Mouse (Mus musculus): ENCODE measurements around the gene Galntl6.

Gene Galntl6

GRCm38 (mm10) chr8:57842462-57843391, 1069.7 kb downstream of the Galntl6 start:
- DNase-seq (ENCODE audit: low spot score in 2 of 2), result no peak

- no peak for DNase-seq (ENCODE audit: low spot score in 2 of 2)
Measured at GRCm38 (mm10) chr8:57841446-57841845, 1071.0 kb downstream of the Galntl6 start.

- no peak for DNase-seq (ENCODE audit: low spot score in 2 of 2)
Measured at GRCm38 (mm10) chr8:57837384-57837783, 1075.1 kb downstream of the Galntl6 start.

- DNase-seq (ENCODE audit: low spot score in 2 of 2), result no peak
Measured at GRCm38 (mm10) chr8:57836981-57837380, 1075.5 kb downstream of the Galntl6 start.

- no peak for DNase-seq (ENCODE audit: low spot score in 2 of 2)
Measured at GRCm38 (mm10) chr8:57836201-57836883, 1076.1 kb downstream of the Galntl6 start.

- DNase-seq (ENCODE audit: low spot score in 2 of 2), result no peak
Measured at GRCm38 (mm10) chr8:57823151-57823550, 1089.3 kb downstream of the Galntl6 start.

GRCm38 (mm10) chr8:57816034-57816433, 1096.4 kb downstream of the Galntl6 start:
- no peak for DNase-seq (ENCODE audit: low spot score in 2 of 2)

- no peak for DNase-seq (ENCODE audit: low spot score in 2 of 2)
Measured at GRCm38 (mm10) chr8:57807060-57807459, 1105.4 kb downstream of the Galntl6 start.

GRCm38 (mm10) chr8:57805094-57805493, 1107.3 kb downstream of the Galntl6 start:
- DNase-seq (ENCODE audit: low spot score in 2 of 2), result no peak

- DNase-seq (ENCODE audit: low spot score in 2 of 2), result no peak
Measured at GRCm38 (mm10) chr8:57803821-57804220, 1108.6 kb downstream of the Galntl6 start.

- DNase-seq (ENCODE audit: low spot score in 2 of 2), result no peak
Measured at GRCm38 (mm10) chr8:57801197-57801596, 1111.2 kb downstream of the Galntl6 start.

GRCm38 (mm10) chr8:57800327-57800726, 1112.1 kb downstream of the Galntl6 start:
- DNase-seq (ENCODE audit: low spot score in 2 of 2), result peak in 1 of 2 experiments; percentile 55

- DNase-seq (ENCODE audit: low spot score in 2 of 2), result peak in 1 of 2 experiments; percentile 31
Measured at GRCm38 (mm10) chr8:57799797-57800204, 1112.6 kb downstream of the Galntl6 start.

- DNase-seq (ENCODE audit: low spot score in 2 of 2), result no peak
Measured at GRCm38 (mm10) chr8:57793455-57793854, 1119.0 kb downstream of the Galntl6 start.

GRCm38 (mm10) chr8:57792246-57792645, 1120.2 kb downstream of the Galntl6 start:
- no peak for DNase-seq (ENCODE audit: low spot score in 2 of 2)

- no peak for DNase-seq (ENCODE audit: low spot score in 2 of 2)
Measured at GRCm38 (mm10) chr8:57791309-57791721, 1121.1 kb downstream of the Galntl6 start.

- DNase-seq (ENCODE audit: low spot score in 2 of 2), result no peak
Measured at GRCm38 (mm10) chr8:57779551-57779950, 1132.9 kb downstream of the Galntl6 start.

- no peak for DNase-seq (ENCODE audit: low spot score in 2 of 2)
Measured at GRCm38 (mm10) chr8:57777988-57778721, 1134.3 kb downstream of the Galntl6 start.

GRCm38 (mm10) chr8:57776723-57777122, 1135.7 kb downstream of the Galntl6 start:
- no peak for DNase-seq (ENCODE audit: low spot score in 2 of 2)

GRCm38 (mm10) chr8:57772732-57773265, 1139.6 kb downstream of the Galntl6 start:
- no peak for DNase-seq (ENCODE audit: low spot score in 2 of 2)

- DNase-seq (ENCODE audit: low spot score in 2 of 2), result no peak
Measured at GRCm38 (mm10) chr8:57767541-57767940, 1144.9 kb downstream of the Galntl6 start.
